Mouse (Mus musculus): ENCODE data around the gene Gtf3c3. TPM values are rescaled to one million over a fixed set of nuclear protein-coding genes. Genes with fewer than 3 reads are reported as not detected.

Gtf3c3 gene
- polyA plus RNA-seq (2015; fragmentation: Illumina TruSeq; extraction: RNeasy Lipid Tissue Mini Kit (QIAGEN cat#74804); ENCODE audit: insufficient read depth, low replicate concordance): 16.2 TPM

DNA sequence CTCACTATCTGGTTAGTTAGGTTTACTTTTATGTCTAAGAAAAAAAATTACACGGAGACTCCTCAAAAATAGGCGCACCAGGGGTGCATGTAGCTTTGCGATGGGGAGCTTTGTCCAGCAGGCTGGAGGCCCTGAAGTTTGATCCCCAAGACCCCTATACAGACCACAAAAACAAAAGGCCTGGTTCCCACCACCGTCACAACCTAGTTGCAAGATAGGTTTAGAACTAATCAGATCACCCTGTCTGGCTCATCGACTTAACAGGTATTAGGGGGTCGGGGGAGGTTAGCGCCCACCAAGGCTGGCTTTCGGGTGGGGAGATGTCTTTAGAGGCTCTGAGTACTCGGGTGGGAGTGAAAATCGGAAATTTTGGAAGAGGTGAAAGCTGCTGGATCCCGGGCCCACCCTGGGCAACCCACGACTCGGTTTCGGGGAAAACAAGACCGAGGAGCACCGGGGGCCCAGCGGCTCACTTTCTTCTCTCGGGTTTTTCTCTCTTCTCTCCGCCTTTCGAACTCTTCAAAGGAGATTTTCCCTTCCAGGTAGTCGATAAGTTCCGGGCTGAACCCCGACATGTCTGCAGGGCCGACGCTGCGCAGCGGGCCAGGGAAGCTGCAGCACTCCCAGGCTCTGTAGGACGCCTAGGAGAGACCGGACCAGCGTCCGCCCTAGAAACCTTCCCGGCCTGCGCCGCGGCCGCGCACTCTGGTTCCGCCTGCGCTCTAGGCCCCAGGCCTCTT, at the start of gene Gtf3c3:
Gene Gtf3c3 (minus strand): TSS at position 632 of the 740 bp plus-strand sequence.

Other genes with a start within 250 kb of the Gtf3c3 start
- gene Hecw2, start 243.8 kb downstream of the Gtf3c3 start, polyA plus RNA-seq (2015; fragmentation: Illumina TruSeq; extraction: RNeasy Lipid Tissue Mini Kit (QIAGEN cat#74804); ENCODE audit: insufficient read depth, low replicate concordance): 1.3 TPM
- 0.26 TPM for gene Ccdc150, start 188.3 kb downstream of the Gtf3c3 start, polyA plus RNA-seq (2015; fragmentation: Illumina TruSeq; extraction: RNeasy Lipid Tissue Mini Kit (QIAGEN cat#74804); ENCODE audit: insufficient read depth, low replicate concordance)
- gene Pgap1, start 118.7 kb upstream of the Gtf3c3 start, polyA plus RNA-seq (2015; fragmentation: Illumina TruSeq; extraction: RNeasy Lipid Tissue Mini Kit (QIAGEN cat#74804); ENCODE audit: insufficient read depth, low replicate concordance): 37.7 TPM